Mouse (Mus musculus): ENCODE results near the gene Duox2. TPM values are rescaled to one million over a fixed set of nuclear protein-coding genes. Genes with fewer than 3 reads are reported as not detected.
"Not testable (repeated sequence)": the region's sequence is repeated elsewhere in the genome, so short reads cannot be mapped to it uniquely, and the experiment has no call there.

The Duox2 gene
- polyA plus RNA-seq (2015; fragmentation: Nextera tagmentation; extraction: Ambion mirVana) = 0.05 and 0.11 TPM in 2 replicates

DNA sequence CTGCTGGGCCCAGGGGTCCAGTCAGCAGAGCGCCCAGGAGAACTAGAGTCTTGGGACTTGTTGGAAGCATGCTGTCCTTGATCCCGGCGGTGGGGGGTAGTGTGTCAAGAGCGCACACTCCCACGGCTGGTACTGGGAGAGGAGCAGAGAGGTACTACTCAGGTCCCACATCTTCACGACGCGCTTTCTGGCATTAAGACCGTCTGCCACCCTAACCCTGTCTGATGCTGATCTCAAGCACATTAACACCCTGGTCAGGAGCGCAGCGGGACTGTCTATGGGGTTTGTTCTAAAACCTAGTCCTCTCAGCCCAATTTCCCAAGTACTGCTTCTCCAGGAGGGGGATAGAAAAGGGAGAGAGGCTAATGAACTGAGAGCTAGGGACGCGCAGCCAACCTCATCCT lies at the start of gene Duox2:
Gene Duox2 (minus strand): TSS at position 354 of the 404 bp plus-strand sequence.
- H3K9me3 ChIP-seq (replicated peaks) = no peaks in the 10 kb centered on the region
- H3K4me1 ChIP-seq = peaks cover 39% of the 10 kb centered on the region
- peak within 1 kb of the TSS; percentile 47 for H3K4me2 ChIP-seq (replicated peaks)
- peaks cover 91% of the 10 kb centered on the region for H3K27me3 ChIP-seq
- ATAC-seq (ENCODE audit: insufficient number of reproducible peaks, low FRiP score, low TSS enrichment, low read depth) = no peak
- 2% methylated on average over 13 of the region's 13 CpGs for WGBS
- no peak within 1 kb of the TSS for H3K9ac ChIP-seq
- peak within 1 kb of the TSS; percentile 28 for H3K4me3 ChIP-seq (replicated peaks)
- no peaks in the 10 kb centered on the region for H3K36me3 ChIP-seq
- H3K27ac ChIP-seq (replicated peaks) = no peak within 1 kb of the TSS

GRCm38 (mm10) chr2:122347257-122347656 lies 49.0 kb upstream of the Duox2 start:
- Histone ChIP-seq H3K9ac (no peak overlapping the region), H3K27me3 (no peaks in the 10 kb centered on the region), H3K27ac (replicated peaks) (no peak overlapping the region), H3K4me3 (replicated peaks) (no peak overlapping the region), H3K36me3 (no peaks in the 10 kb centered on the region), H3K9me3 (replicated peaks) (no peaks in the 10 kb centered on the region), H3K4me2 (replicated peaks) (no peak overlapping the region), H3K4me1 (peaks cover 37% of the 10 kb centered on the region)
- WGBS = 93% methylated on average over 3 of the region's 3 CpGs
- no peak for ATAC-seq (ENCODE audit: insufficient number of reproducible peaks, low FRiP score, low TSS enrichment, low read depth)

- not testable (repeated sequence) for H3K4me2 ChIP-seq (replicated peaks); H3K9ac ChIP-seq; H3K9me3 ChIP-seq (replicated peaks); H3K4me3 ChIP-seq (replicated peaks); ATAC-seq (ENCODE audit: insufficient number of reproducible peaks, low FRiP score, low TSS enrichment, low read depth); H3K36me3 ChIP-seq; H3K27me3 ChIP-seq
- Histone ChIP-seq H3K4me1 (peaks cover 33% of the 10 kb centered on the region), H3K27ac (replicated peaks) (peak overlapping the region; percentile 70)
- 88% methylated on average over 6 of the region's 6 CpGs for WGBS
These were observed 47.9 kb upstream of the Duox2 start for GRCm38 (mm10) chr2:122346164-122346563.

DNA sequence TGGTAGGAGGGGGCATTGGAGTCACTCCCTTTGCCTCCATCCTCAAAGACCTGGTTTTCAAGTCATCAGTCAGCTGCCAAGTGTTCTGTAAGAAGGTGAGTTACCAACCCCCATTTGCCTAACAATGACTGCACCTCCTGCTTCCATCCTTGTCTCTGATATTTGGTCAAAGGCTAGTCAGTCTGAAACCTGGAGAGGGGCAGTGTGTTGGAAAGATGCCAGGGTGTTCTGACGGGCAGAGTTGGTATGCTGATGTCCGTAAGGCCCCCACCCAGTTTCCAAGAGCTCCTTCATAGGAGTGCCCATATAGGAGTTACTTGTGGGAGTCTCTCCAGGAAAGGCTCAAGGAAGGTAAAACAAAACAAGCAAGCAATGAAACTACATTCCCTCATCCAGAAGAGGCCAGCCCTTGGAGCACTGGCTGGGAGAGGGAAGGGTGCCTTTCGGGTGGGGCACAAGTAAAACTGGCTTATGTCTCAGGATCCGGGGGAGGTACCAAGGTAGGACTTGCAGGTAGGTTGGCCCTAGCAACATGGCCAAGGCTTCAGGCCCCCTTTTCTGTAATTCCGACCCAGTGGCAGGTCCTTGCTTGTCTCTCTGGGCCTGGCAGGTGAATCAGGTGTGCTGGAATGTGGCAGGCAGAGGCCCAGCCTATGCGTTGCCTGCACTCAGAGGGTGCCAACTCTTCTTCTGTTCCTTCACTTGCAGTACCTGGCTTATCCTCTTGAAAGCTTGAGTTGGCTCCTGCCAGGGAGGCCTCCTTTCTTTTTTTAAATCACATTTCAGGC lies 47.1 kb upstream of the Duox2 start:
- Histone ChIP-seq H3K9ac (no peak overlapping the region), H3K4me1 (peaks cover 29% of the 10 kb centered on the region), H3K27me3 (no peaks in the 10 kb centered on the region), H3K4me2 (replicated peaks) (no peak overlapping the region), H3K9me3 (replicated peaks) (no peaks in the 10 kb centered on the region), H3K27ac (replicated peaks) (peak overlapping the region; percentile 70), H3K4me3 (replicated peaks) (no peak overlapping the region), H3K36me3 (no peaks in the 10 kb centered on the region)
- no peak for ATAC-seq (ENCODE audit: insufficient number of reproducible peaks, low FRiP score, low TSS enrichment, low read depth)
- 55% methylated on average over 6 of the region's 6 CpGs for WGBS

GRCm38 (mm10) chr2:122337291-122337690 lies 39.0 kb upstream of the Duox2 start:
- no peak overlapping the region for H3K9ac ChIP-seq
- H3K27me3 ChIP-seq = no peaks in the 10 kb centered on the region
- no peaks in the 10 kb centered on the region for H3K9me3 ChIP-seq (replicated peaks)
- H3K27ac ChIP-seq (replicated peaks) = no peak overlapping the region
- 0 out of 2 replicates have a peak overlapping the region, but pooled peaks have one; percentile 4 for H3K4me2 ChIP-seq (replicated peaks)
- no peak for ATAC-seq (ENCODE audit: insufficient number of reproducible peaks, low FRiP score, low TSS enrichment, low read depth)
- H3K4me1 ChIP-seq = peaks cover 14% of the 10 kb centered on the region; the same call in 1 of the 2 replicates
- WGBS = 63% methylated on average over 21 of the region's 21 CpGs
- H3K36me3 ChIP-seq = no peaks in the 10 kb centered on the region
- no peak overlapping the region for H3K4me3 ChIP-seq (replicated peaks)

- 37% methylated on average over 3 of the region's 3 CpGs for WGBS
- no peak for ATAC-seq (ENCODE audit: insufficient number of reproducible peaks, low FRiP score, low TSS enrichment, low read depth)
- peak overlapping the region; percentile 61; the same call in 1 of the 2 replicates for H3K27ac ChIP-seq (replicated peaks)
These were observed 35.9 kb upstream of the Duox2 start for GRCm38 (mm10) chr2:122334170-122334569.

DNA sequence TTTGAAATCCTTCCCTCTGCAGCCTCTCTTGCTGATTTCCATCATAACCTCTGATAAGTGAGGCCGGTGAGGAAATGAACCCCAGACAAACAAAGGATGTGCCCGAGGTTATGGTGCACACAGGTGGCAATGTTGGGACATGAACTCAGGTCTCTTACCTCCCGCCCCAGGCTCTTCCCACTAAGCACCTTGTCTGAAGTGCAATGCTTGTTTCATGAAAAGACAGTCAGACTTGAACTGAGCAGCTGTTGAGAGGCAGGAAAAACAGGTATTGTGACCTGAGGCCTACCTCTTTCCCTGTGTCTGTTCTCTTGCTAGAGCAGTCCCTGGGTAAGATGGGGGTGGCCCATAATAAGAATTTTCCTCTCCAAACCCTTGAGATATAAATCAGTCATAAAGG lies 34.0 kb upstream of the Duox2 start:
- H3K27me3 ChIP-seq = no peaks in the 10 kb centered on the region
- no peak overlapping the region for H3K27ac ChIP-seq (replicated peaks)
- H3K4me3 ChIP-seq (replicated peaks) = no peak overlapping the region
- peaks cover 7% of the 10 kb centered on the region; the same call in 1 of the 2 replicates for H3K4me1 ChIP-seq
- H3K9me3 ChIP-seq (replicated peaks) = no peaks in the 10 kb centered on the region
- H3K36me3 ChIP-seq = no peaks in the 10 kb centered on the region
- no peak overlapping the region for H3K4me2 ChIP-seq (replicated peaks)
- 76% methylated on average over 3 of the region's 3 CpGs for WGBS
- no peak overlapping the region for H3K9ac ChIP-seq
- no peak for ATAC-seq (ENCODE audit: insufficient number of reproducible peaks, low FRiP score, low TSS enrichment, low read depth)

More at GRCm38 (mm10) chr2:122334170-122334569, 35.9 kb upstream of the Duox2 start:
- Histone ChIP-seq H3K9ac (no peak overlapping the region), H3K27me3 (no peaks in the 10 kb centered on the region), H3K4me1 (peaks cover 7% of the 10 kb centered on the region; the same call in 1 of the 2 replicates), H3K4me2 (replicated peaks) (no peak overlapping the region), H3K36me3 (no peaks in the 10 kb centered on the region), H3K4me3 (replicated peaks) (no peak overlapping the region), H3K9me3 (replicated peaks) (no peaks in the 10 kb centered on the region)

DNA sequence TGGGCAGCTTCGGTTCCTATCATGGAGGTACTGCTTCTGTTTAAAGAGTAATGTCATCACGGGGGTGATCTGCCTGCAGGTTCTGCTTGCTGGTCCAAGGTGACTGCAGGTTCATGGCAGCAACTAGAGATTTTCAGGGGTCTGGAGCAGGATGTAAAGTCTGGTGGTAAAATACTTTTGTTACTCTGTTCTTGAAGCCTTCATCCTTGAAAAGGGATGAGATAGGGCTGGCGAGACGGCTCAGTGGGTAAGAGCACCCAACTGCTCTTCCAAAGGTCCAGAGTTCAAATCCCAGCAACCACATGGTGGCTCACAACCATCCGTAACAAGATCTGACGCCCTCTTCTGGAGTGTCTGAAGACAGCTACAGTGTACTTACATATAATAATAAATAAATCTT lies 32.1 kb upstream of the Duox2 start:
- H3K4me1 ChIP-seq = peaks cover 10% of the 10 kb centered on the region; the same call in 1 of the 2 replicates
- H3K36me3 ChIP-seq = not testable (repeated sequence)

DNA sequence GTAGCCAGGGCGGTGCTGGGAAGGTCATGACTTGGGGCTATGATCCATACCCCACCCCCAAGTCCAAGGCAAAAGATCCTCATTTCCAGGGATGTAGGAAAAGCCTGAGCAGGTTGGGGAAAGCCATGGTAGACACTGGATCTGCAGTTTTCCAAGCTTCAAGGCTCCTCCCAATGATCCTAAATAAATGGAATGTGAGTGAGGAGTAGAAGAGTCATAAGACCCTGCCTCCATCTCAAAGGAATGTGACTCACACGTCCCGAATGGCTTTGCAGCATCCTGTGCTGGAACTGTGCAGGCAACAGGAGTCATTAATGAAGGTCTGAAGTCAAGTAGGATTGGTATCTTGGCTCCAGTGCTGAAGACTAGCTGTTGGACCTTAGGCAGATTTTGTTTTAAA lies 29.7 kb upstream of the Duox2 start:
- H3K9me3 ChIP-seq (replicated peaks) = no peaks in the 10 kb centered on the region
- 0 out of 2 replicates have a peak, but pooled peaks cover 3% of the 10 kb centered on the region for H3K4me1 ChIP-seq
- no peak for ATAC-seq (ENCODE audit: insufficient number of reproducible peaks, low FRiP score, low TSS enrichment, low read depth)
- no peak overlapping the region for H3K9ac ChIP-seq
- no peaks in the 10 kb centered on the region for H3K27me3 ChIP-seq
- no peak overlapping the region for H3K4me2 ChIP-seq (replicated peaks)
- H3K27ac ChIP-seq (replicated peaks) = no peak overlapping the region
- no peak overlapping the region for H3K4me3 ChIP-seq (replicated peaks)
- H3K36me3 ChIP-seq = no peaks in the 10 kb centered on the region
- 59% methylated on average over 3 of the region's 3 CpGs for WGBS

More for the DNA sequence above, 32.1 kb upstream of the Duox2 start:
- H3K9ac ChIP-seq; H3K27me3 ChIP-seq; ATAC-seq (ENCODE audit: insufficient number of reproducible peaks, low FRiP score, low TSS enrichment, low read depth); H3K4me3 ChIP-seq (replicated peaks); H3K9me3 ChIP-seq (replicated peaks); H3K4me2 ChIP-seq (replicated peaks); H3K27ac ChIP-seq (replicated peaks): not testable (repeated sequence)
- 86% methylated on average over 6 of the region's 6 CpGs for WGBS

- Histone ChIP-seq H3K4me1 (0 out of 2 replicates have a peak, but pooled peaks cover 3% of the 10 kb centered on the region), H3K4me2 (replicated peaks) (no peak overlapping the region), H3K4me3 (replicated peaks) (no peak overlapping the region), H3K27me3 (no peaks in the 10 kb centered on the region), H3K9me3 (replicated peaks) (no peaks in the 10 kb centered on the region), H3K36me3 (no peaks in the 10 kb centered on the region), H3K27ac (replicated peaks) (no peak overlapping the region), H3K9ac (no peak overlapping the region)
- ATAC-seq (ENCODE audit: insufficient number of reproducible peaks, low FRiP score, low TSS enrichment, low read depth) = no peak
- WGBS = 43% methylated on average over 2 of the region's 2 CpGs
These were observed 27.1 kb upstream of the Duox2 start for GRCm38 (mm10) chr2:122325361-122325760.

- ATAC-seq (ENCODE audit: insufficient number of reproducible peaks, low FRiP score, low TSS enrichment, low read depth) = no peak
- Histone ChIP-seq H3K27ac (replicated peaks) (no peak overlapping the region), H3K4me3 (replicated peaks) (no peak overlapping the region), H3K36me3 (no peaks in the 10 kb centered on the region), H3K27me3 (no peaks in the 10 kb centered on the region), H3K4me2 (replicated peaks) (no peak overlapping the region), H3K9me3 (replicated peaks) (no peaks in the 10 kb centered on the region), H3K9ac (no peak overlapping the region), H3K4me1 (0 out of 2 replicates have a peak, but pooled peaks cover 3% of the 10 kb centered on the region)
- 83% methylated on average over 3 of the region's 3 CpGs for WGBS
These were observed 26.3 kb upstream of the Duox2 start for GRCm38 (mm10) chr2:122324586-122324985.

All from embryonic facial prominence, embryonic 15.5 days (tissue).